Mouse (Mus musculus) T-helper 1 cell (primary cell): ENCODE measurements around the gene Knop1.

ENCODE experiments used
- in situ Hi-C: fragments of 300-600 bp; cut with MboI, MseI; formaldehyde crosslinking; loops from one replicate; pipeline ENCODE4 v1.15.1; 2025; ENCODE audit warnings: high pct_unique_total_duplicates

Gene Knop1

GRCm38 (mm10) chr7:118800112-118800734, 55.8 kb downstream of the Knop1 start:
- in situ Hi-C loops = no loop called here

- in situ Hi-C loops = no loop called here
Measured at GRCm38 (mm10) chr7:118798105-118798570, 57.9 kb downstream of the Knop1 start.

- in situ Hi-C loops = no loop called here
Measured at GRCm38 (mm10) chr7:118797600-118797999, 58.5 kb downstream of the Knop1 start.

DNA sequence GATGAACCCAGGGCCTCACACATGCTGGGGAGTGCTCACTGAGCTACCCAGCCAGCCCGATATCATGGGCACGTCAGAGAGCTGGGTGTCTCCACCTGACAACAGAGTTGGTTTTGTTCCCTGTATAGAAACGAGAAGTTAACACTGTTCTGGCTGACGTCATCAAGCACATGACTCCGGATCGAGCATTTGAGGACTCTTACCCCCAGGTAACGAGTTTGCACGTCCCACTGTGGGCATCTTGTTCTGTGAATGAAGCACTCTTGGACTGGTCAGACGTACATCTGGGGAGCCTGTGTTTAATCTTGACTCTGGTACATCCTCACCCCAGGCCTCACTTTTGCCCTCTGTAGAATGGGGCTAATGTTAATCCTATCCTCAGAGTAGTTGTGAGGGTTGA, 59.2 kb downstream of the Knop1 start:
- in situ Hi-C loops = no loop called here

GRCm38 (mm10) chr7:118795779-118796178, 60.3 kb downstream of the Knop1 start:
- in situ Hi-C loops = no loop called here

DNA sequence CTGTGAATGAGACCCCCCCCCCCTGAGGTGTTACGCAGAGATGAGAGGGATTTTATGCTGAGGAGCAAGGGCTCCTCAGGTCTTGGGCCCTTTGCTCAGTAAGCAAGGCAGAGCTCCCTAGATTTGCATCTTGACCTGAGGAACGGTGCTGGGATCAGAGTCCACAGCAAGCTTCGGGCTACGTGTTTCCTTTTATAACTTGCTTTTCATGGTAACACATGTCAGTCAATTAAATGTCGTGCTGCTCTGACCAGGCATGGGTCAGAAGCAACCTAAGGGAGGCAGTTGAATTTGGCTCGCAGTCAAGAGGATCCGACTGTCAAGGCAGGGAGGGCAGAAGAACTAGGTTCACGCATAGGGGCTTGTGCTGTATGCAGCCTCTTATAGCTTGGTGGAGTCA, 62.2 kb downstream of the Knop1 start:
- in situ Hi-C loops = no loop called here
